Mouse (Mus musculus) heart, postnatal 10 days (tissue): ENCODE measurements at regions not wholly inside any gene's neighbourhood (a gene's known extent, or its start where the extent isn't known, plus 50 kb on each side); places are given as distances from the start of the nearest gene placed in this dataset.

Source experiments
- DNase-seq, 2 experiments: peaks; one replicate each; pipeline ENCODE4 v3.0.0; 2021
- intact Hi-C: fragments of 180-260 bp; cut with DNase I; formaldehyde crosslinking; loops from one replicate; pipeline ENCODE4 v1.15.1; 2025

DNA sequence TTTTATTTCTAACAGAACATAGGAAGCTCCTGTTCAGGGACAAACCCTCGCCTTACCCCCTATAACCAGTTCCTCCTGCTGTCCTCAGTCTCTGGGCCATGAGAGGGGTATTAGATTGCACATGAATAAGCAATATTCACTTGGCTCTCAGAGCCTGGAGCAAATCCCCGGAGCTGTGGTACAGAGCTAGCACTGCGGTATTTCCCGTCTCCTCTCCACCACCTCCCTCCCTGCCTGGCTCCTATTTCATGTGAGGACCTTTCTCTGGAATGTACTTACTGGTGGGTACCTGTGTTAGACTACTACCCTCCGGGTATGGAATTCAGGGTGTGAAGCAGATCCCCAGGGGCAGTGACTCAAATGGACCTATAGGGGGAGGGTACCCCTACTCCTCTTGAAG is 206.9 kb upstream of the Cadm1 start:
- intact Hi-C loops = no loop called here
- DNase-seq = no peak

DNA sequence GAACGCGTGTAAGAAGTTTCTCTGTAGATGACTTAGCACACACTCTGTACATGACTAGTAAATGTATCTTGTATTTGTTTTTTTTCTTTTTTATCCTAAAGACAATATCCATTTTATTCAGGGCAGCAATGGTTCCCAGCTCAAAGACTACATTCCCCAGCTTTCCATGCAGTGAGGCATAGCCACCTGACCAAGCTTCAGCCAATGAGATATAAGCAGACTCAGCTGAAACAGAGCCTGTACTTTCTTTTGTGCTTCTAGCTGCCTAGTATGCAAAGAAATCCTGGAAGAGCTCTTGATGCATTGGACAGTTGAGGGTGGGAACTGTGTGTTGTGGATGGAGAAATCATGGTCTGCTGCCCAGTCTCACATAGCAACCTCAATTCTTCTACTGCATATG is 202.4 kb upstream of the Cadm1 start:
- intact Hi-C loops = no loop called here
- DNase-seq = no peak

DNA sequence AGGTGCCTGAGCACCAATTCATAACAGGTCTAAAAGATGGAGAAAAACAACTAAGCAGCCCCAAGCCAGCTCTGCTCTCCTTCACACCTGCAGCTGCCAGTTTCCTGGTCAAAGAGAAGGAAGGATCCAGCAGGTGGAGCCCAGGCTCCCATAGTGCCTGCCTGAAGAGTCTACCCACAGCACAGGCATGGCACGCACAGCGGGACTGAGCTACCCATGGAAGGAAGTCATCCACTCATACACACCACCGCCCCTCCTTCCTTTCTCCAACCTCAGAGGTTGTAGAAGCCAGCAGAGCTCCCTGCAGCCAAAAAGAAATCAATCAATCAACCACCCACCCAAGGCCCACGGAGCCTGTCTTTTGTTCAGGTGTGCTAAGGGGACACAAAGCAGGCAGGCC is 197.0 kb upstream of the Cadm1 start:
- intact Hi-C loops = loop anchor here (10.0 kb wide), 1 partner anchor 372 kb away; no protein-coding TSS in a partner anchor
- no peak for DNase-seq

DNA sequence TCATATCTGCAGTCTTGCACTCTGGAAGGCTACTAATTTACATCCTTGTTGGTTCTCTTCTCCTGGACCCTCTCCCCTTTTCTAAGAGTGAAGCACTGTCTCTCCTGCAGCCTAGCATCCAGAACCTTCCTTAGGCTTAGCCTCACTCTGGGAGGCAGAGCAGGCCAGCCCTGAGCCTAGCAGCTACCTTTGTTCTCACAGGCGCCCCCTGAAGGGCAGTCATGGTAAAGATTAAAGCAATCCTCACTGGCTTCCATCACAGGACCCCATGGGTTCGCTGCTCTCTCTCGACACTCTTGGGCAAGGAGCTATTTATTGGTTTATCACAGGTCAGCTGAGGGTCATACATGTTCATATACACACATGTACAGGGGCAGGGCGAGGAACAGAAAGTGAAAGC is 191.8 kb upstream of the Cadm1 start:
- DNase-seq = no peak
- intact Hi-C loops = loop anchor here (10.0 kb wide), 1 partner anchor 367 kb away; no protein-coding TSS in a partner anchor

DNA sequence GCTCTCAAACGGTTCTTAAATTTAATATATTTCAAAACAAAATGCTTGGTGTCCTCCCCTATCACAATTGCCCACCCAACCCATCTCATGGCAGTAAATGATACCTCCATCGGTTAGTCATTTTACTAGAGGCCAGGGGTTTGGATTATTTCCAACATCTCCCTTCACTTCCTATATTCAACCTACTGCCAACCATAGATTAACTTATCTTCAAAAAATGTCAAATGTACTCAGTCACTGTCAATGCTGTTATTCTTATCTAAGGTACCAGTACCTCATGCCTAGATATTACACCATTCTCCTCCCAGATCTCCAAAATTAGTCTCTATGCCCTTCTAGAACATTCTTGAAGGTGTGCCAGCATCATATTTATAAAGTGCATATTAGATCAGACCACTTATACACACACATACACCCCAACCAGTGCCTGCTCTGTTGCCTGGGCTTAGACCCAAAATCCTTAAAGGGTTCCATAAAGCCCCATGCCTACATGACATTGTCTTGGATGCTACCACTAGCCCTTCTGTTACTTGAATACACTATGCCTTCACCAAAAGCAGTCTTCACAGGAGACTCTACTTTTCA is 183.4 kb upstream of the Cadm1 start:
- no peak for DNase-seq
- intact Hi-C loops = no loop called here

DNA sequence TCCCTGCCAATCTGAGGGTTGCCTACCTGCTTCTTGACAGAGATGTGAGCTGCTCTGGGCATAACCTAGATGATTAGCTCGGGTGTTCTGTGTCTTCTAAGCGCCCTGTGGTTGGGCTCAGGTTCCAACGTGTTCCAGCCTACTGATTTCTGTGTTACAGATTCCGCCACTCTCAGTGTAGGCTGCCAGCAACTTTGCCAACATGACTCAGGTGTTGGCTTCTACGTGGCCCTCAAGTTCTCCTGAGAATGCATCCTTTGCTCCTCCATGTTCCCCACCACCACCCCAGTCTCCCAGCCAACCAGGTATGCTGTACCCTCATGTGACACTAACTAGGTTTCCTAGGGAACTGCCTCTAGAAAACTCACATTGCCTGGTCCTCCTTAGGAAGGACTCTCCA is 179.7 kb upstream of the Cadm1 start:
- no peak for DNase-seq
- intact Hi-C loops = no loop called here

DNA sequence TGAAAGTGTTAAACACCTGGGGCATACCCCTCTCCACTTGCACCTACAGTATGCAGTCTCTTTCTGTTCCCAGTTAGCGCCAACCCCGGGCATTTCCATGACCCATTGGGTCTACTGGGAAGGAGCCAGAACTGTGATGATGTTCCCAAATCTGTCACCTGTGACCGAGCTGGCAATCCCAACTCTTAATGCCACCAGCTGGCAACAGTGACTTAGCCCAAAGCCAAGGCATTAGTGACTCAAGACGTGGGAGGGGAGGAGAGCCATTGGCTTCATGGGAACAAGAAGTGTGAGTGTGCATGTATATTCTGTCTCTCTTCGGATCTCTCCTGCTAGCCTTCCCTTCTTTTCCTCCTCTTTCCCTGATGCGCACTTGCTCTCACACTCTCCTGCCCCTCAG is 178.9 kb upstream of the Cadm1 start:
- no peak for DNase-seq
- intact Hi-C loops = no loop called here

DNA sequence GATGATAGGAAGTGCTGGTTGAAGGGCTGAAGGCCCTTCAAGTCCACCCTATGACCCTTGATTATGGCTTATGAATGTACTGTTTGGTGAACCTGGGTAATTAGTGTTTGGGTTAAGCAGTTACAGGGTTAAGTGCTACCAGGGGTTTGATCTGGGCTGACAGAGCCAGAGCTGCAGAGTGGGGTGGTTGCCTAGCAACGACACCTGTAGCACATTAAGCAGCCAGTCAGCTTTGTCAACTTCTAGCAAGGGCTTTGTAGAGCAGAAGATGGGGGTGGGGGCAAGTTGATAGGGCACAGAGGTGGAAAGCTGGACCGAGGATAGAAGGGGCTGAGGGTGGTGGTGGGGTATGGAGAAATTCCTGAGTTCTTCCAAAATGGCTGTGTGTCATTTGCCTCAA is 177.0 kb upstream of the Cadm1 start:
- intact Hi-C loops = no loop called here
- no peak for DNase-seq

DNA sequence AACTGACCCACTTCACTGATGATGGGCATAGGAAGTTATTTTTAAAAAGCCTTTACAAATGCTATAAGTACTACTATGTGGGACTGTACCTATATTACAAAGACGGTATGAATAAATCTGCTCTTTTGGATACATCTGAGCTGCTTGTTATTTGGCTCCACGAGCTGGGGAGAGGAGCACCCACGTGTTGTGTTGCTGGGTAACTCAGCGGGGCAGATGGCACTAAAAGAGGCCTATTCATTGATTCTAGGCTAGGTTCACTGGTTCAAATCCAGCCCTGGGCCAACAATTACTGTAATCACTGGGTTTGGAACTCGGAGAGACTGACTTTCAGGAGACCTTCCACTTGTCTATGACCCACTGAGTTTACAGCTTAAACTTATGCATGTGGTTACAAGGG is 176.0 kb upstream of the Cadm1 start:
- intact Hi-C loops = no loop called here
- DNase-seq = no peak

DNA sequence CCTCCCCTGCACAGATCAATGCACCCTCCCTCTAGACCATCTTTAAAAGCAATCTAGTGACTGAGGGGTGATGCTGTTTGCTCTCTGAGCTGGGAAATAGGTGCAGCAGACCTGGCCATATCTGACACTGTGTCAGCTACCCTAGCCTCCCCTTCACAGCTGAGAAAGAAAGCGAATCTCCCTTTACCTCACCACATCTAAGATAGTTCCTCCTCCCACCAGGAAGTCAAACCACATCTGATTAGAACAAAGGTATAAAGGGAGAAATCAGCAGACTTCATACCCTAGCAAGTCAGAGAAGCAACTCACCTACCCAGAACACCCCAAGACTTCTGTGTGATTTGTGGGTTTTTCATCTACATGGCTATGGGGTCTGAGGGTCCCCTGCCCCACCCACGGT is 175.6 kb upstream of the Cadm1 start:
- intact Hi-C loops = no loop called here
- DNase-seq = no peak

DNA sequence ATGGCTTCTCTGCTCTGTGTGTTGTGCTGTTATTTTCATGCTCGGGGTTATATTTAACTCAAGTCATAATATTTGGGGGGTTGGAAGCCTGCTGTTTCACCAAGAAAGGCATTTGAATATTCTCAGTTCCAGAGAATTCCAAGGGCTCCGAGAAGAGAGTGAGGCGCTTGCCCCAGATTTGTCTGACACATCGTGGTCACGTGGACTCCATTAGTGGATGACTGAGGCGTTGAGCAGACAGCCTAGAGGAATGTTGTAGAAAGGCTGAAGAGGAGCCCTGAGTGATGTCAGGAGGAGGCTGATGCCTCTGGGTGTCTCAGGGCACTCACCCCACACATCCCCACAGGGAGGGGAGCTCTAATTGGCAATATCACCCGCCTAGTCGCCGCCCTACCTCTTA is 175.1 kb upstream of the Cadm1 start:
- no peak for DNase-seq
- intact Hi-C loops = no loop called here

DNA sequence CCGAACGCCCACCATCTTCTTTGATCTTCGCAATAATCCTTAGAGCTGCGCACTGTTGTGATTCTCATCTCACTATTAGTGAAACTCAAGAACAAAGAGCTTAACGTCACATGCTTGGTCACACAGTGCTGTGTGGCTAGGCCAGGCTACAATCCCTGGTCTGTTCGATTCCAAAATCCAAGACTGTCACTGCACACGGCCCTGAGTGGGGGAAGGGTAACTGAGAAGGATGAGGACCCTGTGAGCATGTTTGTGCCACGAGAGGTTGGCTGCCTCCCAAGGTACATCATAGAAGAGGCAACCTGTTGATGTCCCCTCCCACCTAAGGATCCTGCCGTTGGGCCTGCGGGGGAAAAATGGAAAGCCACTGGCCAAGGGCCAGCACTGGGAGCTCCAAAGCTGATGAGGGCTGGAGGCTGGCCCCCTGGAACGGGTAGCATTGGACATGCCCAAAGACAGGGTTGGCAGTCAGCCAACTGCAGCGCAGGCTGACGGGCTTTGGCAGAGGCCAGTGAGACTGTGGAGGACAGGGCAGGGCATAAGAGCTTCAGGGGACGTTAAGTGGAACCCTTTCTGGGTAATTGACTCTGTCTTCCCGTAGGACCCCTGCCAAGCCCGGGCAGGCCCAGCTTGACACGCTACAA is 172.1 kb upstream of the Cadm1 start:
- DNase-seq = peak; percentile 62 to 77
- intact Hi-C loops = no loop called here

DNA sequence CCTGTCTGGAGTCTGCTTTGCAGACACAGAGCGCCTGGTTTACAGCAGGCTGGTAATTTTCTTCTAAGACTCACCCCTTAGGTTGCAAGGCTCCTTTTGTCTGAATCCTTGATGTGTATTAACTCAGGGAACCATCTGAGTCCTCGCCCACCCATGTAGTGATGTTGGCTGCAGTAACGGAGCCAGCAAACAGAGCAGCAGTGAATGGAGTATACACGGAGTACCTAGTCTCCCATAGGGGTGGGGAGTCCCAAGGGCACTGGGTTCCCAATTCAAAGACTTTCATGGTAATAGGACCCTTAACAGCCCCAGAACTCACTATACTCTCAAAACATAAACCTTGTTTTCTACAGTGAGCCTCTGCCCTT is 171.6 kb upstream of the Cadm1 start:
- intact Hi-C loops = no loop called here

DNA sequence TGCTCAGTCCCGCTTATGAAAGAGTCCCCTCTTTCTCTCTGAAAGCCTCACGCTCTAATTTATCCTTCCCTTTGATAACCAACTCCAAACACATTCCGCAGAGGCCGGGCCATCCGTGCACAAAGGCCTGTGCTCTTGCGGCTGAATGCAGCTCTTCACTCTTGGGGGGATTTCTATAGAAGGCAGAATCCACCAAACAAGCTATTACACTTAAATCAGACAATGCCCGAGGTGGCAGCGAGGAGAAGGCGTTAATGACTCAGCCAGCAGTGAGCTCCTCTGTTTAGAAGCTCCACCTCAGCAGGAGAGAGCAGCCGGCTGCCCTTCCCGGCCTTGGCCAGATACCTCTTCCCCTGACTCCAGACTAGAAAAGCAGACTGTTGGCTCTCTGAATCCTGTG is 166.9 kb upstream of the Cadm1 start:
- intact Hi-C loops = no loop called here
- no peak for DNase-seq

More for the DNA sequence above, 171.6 kb upstream of the Cadm1 start:
- no peak for DNase-seq

DNA sequence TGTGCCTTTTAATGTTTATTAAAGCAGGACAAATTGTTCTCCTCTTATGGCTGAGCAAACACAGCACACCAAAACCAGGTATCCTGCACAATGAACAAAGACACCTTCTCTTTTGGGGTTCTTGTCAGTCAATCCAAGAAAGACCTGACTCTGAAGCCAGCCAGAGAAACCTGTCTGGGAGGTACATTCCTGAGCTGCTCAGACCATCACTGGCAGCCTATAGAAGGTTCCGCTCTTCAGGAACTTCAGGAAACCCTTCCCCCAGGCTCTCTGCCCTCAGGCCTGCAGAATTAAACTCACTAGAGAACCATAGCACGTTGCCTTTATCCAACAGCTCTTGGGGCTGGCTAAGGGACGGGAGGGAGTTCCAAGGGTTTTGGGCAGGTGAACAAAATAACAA is 165.2 kb upstream of the Cadm1 start:
- intact Hi-C loops = no loop called here
- no peak for DNase-seq

DNA sequence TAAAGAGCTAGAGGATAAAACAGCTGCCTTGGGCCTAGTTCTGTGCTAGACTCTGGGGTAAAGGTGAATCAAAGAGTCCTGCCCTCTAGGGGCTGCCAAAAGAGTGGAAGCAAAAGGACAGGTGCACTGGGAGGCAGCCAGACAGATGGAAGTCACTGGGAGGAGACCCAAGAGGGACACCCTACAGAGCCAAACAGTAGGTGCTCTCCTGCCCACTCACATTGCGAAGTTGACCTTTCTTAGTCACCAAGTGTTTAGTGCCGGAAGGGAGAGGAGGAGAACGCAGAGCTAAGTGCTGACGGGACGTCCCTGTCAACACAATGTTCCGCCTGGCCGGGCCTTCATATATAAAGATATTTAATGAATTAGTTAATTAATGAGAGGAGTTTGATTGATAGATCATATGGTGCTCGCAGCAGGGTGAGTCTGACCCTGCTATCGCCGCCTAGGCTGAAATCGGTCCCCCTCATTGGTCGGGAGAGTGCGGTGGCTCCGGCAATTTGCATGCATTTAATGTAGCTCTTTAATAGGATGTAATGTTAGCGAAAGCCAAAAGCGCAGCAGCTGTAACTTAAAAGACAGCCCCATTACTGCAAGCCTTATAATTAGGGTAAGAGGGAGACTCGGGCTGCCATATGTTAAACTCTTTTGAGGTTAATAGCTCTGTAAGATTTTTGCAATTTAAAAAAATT is 162.6 kb upstream of the Cadm1 start:
- no peak for DNase-seq
- intact Hi-C loops = no loop called here

DNA sequence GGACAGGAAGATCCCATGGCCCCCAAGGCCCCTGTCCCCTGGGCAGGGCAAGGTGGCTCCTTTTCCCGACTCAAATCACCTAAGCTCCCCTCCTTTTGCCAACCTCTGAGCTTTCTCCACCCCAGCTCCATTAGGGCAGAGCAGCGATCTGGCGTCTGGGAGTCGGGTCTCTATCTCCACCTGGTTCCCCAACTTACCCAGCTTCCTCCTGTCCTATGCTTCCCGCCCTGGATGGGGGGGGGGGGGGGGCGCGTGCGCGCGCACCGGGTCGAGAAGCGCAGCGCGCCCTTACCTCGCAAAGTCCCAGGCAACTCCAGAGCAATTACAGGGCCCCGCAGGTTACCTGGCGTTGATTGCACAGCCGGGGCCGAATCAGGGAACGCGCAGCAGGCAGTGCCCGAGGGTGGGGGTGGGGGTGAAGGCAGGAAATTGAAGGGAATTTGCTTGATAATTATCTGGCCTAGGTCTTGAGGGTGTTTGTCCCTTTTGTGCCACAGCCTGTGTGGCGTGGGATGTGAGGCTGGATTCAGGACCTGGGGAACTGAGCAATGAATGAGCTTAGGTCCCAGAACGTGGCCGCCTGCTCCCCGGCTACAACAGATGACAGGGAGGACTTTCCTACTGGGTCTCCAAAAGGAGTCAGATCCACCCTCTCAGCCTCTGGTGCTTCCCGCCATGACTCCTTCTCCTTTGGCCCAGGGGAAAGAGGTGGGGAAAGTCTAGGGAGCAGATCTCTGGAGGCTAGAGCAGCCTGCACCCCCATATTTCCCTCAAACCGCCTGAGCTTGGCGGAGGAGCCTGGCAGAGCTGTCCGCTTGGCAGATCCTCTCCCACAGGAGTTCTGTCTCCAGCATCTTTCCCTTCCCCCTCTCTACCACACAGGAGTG is 161.7 kb upstream of the Cadm1 start:
- intact Hi-C loops = no loop called here
- no peak for DNase-seq

DNA sequence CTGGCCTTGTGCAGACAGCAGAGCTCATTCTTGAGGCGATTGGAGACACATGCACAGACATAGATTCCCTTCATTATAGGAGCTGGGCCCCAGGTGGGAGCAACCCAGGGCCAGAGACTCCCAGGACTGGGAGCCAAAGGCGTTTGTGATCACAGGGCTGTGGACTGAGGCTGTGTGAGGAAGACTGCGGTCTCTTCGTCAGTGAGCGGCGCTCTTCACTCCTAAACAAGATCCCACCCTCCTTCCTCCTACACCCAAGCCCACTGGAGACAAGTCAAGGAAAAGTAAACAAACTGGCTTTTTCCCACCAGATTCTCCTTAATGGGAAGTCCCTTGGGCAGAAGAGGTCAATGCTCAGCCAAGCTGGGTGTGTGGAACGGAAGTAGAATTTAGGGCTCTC is 157.7 kb upstream of the Cadm1 start:
- DNase-seq = no peak
- intact Hi-C loops = no loop called here

DNA sequence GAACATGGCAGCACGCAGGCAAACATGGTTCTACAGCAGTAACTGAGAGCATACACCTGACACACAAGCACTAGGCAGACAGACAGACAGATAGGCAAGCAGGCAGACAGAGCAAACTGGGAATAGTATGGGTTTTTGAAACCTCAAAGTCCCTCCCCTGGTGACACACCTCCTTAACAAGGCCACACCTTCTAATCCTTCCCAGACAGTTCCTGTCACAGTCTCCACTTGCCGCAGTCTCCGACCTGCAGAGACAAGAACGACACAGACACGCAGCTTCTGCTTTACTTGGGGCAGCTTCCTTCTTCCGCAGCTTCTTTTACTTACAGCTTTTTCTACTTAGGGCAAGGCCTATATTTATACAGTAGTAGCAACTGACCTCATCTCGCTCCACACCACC is 155.9 kb upstream of the Cadm1 start:
- intact Hi-C loops = no loop called here
- no peak for DNase-seq

DNA sequence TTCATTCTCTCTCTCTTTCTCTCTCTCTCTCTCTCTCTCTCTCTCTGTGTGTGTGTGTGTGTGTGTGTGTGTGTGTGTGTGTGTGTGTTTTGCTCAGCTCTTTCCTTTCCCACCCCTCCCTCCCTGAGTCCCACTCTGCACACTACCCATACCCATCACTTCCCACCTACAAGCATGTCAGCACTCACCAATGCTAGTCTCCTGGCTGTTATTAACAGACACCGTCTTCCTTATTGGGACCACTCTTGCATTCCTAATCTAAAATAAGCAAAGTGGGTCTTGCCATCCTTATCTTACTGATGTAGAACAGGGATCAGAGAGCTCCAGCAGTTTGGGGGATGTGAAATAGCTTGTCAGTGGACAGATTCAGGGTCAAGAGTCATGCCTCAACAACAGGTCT is 153.3 kb upstream of the Cadm1 start:
- intact Hi-C loops = no loop called here
- no peak for DNase-seq

DNA sequence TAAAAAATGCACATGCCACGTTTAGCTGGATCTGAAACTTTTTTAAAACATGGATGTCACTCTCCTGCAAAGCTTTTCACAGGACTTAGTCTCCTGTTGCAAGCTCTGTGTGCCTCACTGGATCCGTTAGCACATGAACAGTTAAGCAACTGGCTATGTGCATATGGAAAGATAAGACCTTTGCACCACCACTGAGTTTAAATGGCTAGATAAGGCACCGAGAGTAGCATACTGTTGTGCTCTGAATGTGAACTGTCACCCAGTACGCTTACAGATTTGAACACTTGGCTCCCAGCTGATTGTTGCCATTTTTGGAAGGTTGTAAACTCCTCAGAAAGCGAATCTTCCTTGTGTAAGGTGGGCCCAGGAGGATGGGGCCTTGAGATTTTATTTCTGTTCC is 151.4 kb upstream of the Cadm1 start:
- intact Hi-C loops = no loop called here
- DNase-seq = no peak

DNA sequence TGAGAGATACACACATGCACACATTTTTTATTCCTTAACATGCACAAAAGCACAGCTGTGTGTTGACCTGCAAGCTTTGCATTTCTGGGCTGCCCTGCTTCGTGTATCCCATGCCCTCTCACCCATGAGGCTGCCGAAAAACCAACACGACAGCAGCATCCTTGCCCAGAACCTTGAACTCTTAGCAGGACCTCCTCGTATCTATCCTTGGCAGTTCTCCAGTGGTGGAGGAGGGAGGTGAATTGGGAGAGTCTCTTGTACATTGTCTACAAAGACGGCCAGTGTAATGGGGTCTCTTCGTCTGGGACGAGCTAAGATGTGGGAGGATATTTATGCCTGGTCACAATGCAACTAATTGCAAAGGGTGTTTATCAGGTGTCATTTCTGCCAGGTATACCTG is 149.6 kb upstream of the Cadm1 start:
- no peak for DNase-seq
- intact Hi-C loops = no loop called here
